Mouse (Mus musculus): ENCODE data around the gene Abhd16a. TPM values are rescaled to one million over a fixed set of nuclear protein-coding genes. Genes with fewer than 3 reads are reported as not detected.

Abhd16a gene
- polyA plus RNA-seq, 1 experiment from 2014 or later, result 83.3 TPM

- Histone ChIP-seq H3K9ac (no peak overlapping the region), H3K4me1 (no peaks in the 10 kb centered on the region), H3K4me2 (replicated peaks) (no peak overlapping the region), H3K9me3 (no peaks in the 10 kb centered on the region), H3K27me3 (no peaks in the 10 kb centered on the region), H3K27ac (no peak overlapping the region), H3K36me3 (peaks cover 93% of the 10 kb centered on the region), H3K4me3 (no peak overlapping the region)
- no peak for ATAC-seq (ENCODE audit: insufficient number of reproducible peaks, insufficient read depth, low FRiP score, low TSS enrichment)
- WGBS, result 84% methylated on average over 5 of the region's 5 CpGs
These were observed 57.1 kb downstream of the Abhd16a start for GRCm38 (mm10) chr17:35146139-35146538.

- Histone ChIP-seq H3K36me3 (peaks cover 93% of the 10 kb centered on the region), H3K4me2 (replicated peaks) (no peak overlapping the region), H3K4me3 (no peak overlapping the region), H3K27ac (no peak overlapping the region), H3K9me3 (no peaks in the 10 kb centered on the region), H3K4me1 (no peaks in the 10 kb centered on the region), H3K27me3 (no peaks in the 10 kb centered on the region), H3K9ac (no peak overlapping the region)
- no peak for ATAC-seq (ENCODE audit: insufficient number of reproducible peaks, insufficient read depth, low FRiP score, low TSS enrichment)
- WGBS, result 70% methylated on average over 3 of the region's 3 CpGs
These were observed 58.3 kb downstream of the Abhd16a start for GRCm38 (mm10) chr17:35147348-35147747.

GRCm38 (mm10) chr17:35147922-35148639 lies 59.0 kb downstream of the Abhd16a start:
- no peaks in the 10 kb centered on the region for H3K4me1 ChIP-seq
- no peak overlapping the region for H3K4me3 ChIP-seq
- WGBS, result 70% methylated on average over 5 of the region's 5 CpGs
- H3K9me3 ChIP-seq, result no peaks in the 10 kb centered on the region
- peaks cover 93% of the 10 kb centered on the region for H3K36me3 ChIP-seq
- H3K27me3 ChIP-seq, result no peaks in the 10 kb centered on the region
- ATAC-seq (ENCODE audit: insufficient number of reproducible peaks, insufficient read depth, low FRiP score, low TSS enrichment), result no peak
- H3K27ac ChIP-seq, result no peak overlapping the region
- no peak overlapping the region for H3K4me2 ChIP-seq (replicated peaks)
- H3K9ac ChIP-seq, result no peak overlapping the region

- H3K9ac ChIP-seq, result no peak overlapping the region
- peaks cover 93% of the 10 kb centered on the region for H3K36me3 ChIP-seq
- H3K4me1 ChIP-seq, result peaks cover 12% of the 10 kb centered on the region
- no peaks in the 10 kb centered on the region for H3K27me3 ChIP-seq
- no peak for ATAC-seq (ENCODE audit: insufficient number of reproducible peaks, insufficient read depth, low FRiP score, low TSS enrichment)
- H3K9me3 ChIP-seq, result no peaks in the 10 kb centered on the region
- no peak overlapping the region for H3K27ac ChIP-seq
- 92% methylated on average over 4 of the region's 4 CpGs for WGBS
- H3K4me2 ChIP-seq (replicated peaks), result no peak overlapping the region
- no peak overlapping the region for H3K4me3 ChIP-seq
These were observed 63.1 kb downstream of the Abhd16a start for GRCm38 (mm10) chr17:35152121-35152520.

Other genes with a start within 250 kb of the Abhd16a start
- gene Skiv2l, start 239.1 kb upstream of the Abhd16a start, polyA plus RNA-seq (2016; fragmentation: Nextera tagmentation; extraction: Ambion mirVana), result 61.6 and 64.3 TPM in 2 replicates
- 127 and 134 TPM in 2 replicates for gene Nelfe, start 238.9 kb upstream of the Abhd16a start, polyA plus RNA-seq (2016; fragmentation: Nextera tagmentation; extraction: Ambion mirVana)
- 1.1 and 1.7 TPM in 2 replicates for gene Cfb, start 226.7 kb upstream of the Abhd16a start, polyA plus RNA-seq (2016; fragmentation: Nextera tagmentation; extraction: Ambion mirVana)
- gene Zbtb12, start 209.8 kb upstream of the Abhd16a start, polyA plus RNA-seq (2016; fragmentation: Nextera tagmentation; extraction: Ambion mirVana), result 8.6 and 8.9 TPM in 2 replicates
- gene Gm20547, start 207.2 kb upstream of the Abhd16a start, polyA plus RNA-seq (2016; fragmentation: Nextera tagmentation; extraction: Ambion mirVana), result 0.31 TPM in 1 of 2 replicates, not detected in the other
- 1.2 and 2.5 TPM in 2 replicates for gene C2, start 191.0 kb upstream of the Abhd16a start, polyA plus RNA-seq (2016; fragmentation: Nextera tagmentation; extraction: Ambion mirVana)
- 111 and 121 TPM in 2 replicates for gene Ehmt2, start 190.8 kb upstream of the Abhd16a start, polyA plus RNA-seq (2016; fragmentation: Nextera tagmentation; extraction: Ambion mirVana)
- 0.29 TPM in 1 of 2 replicates, not detected in the other for gene Slc44a4, start 174.8 kb upstream of the Abhd16a start, polyA plus RNA-seq (2016; fragmentation: Nextera tagmentation; extraction: Ambion mirVana)
- 19.2 and 20.8 TPM in 2 replicates for gene Neu1, start 158.0 kb upstream of the Abhd16a start, polyA plus RNA-seq (2016; fragmentation: Nextera tagmentation; extraction: Ambion mirVana)
- 0.33 and 0.36 TPM in 2 replicates for gene Hspa1b, start 130.0 kb upstream of the Abhd16a start, polyA plus RNA-seq (2016; fragmentation: Nextera tagmentation; extraction: Ambion mirVana)
- gene Gm20481, start 119.4 kb upstream of the Abhd16a start, polyA plus RNA-seq (2016; fragmentation: Nextera tagmentation; extraction: Ambion mirVana), result not detected in 2 replicates
- gene Hspa1a, start 117.1 kb upstream of the Abhd16a start, polyA plus RNA-seq (2016; fragmentation: Nextera tagmentation; extraction: Ambion mirVana), result 4.2 and 4.9 TPM in 2 replicates
- gene Hspa1l, start 116.6 kb upstream of the Abhd16a start, polyA plus RNA-seq (2016; fragmentation: Nextera tagmentation; extraction: Ambion mirVana), result 0.84 and 0.99 TPM in 2 replicates
- gene Lsm2, start 107.4 kb upstream of the Abhd16a start, polyA plus RNA-seq (2016; fragmentation: Nextera tagmentation; extraction: Ambion mirVana), result 212 and 230 TPM in 2 replicates
- 150 and 160 TPM in 2 replicates for gene Vars, start 88.3 kb upstream of the Abhd16a start, polyA plus RNA-seq (2016; fragmentation: Nextera tagmentation; extraction: Ambion mirVana)
- 0.20 and 0.25 TPM in 2 replicates for gene Vwa7, start 72.7 kb upstream of the Abhd16a start, polyA plus RNA-seq (2016; fragmentation: Nextera tagmentation; extraction: Ambion mirVana)
- 8.7 and 9.5 TPM in 2 replicates for gene Sapcd1, start 61.2 kb upstream of the Abhd16a start, polyA plus RNA-seq (2016; fragmentation: Nextera tagmentation; extraction: Ambion mirVana)
- 3.7 and 4.2 TPM in 2 replicates for gene Msh5, start 42.5 kb upstream of the Abhd16a start, polyA plus RNA-seq (2016; fragmentation: Nextera tagmentation; extraction: Ambion mirVana)
- gene Clic1, start 39.3 kb upstream of the Abhd16a start, polyA plus RNA-seq (2016; fragmentation: Nextera tagmentation; extraction: Ambion mirVana), result 205 and 211 TPM in 2 replicates
- gene Ddah2, start 30.2 kb upstream of the Abhd16a start, polyA plus RNA-seq (2016; fragmentation: Nextera tagmentation; extraction: Ambion mirVana), result 471 and 492 TPM in 2 replicates
- gene Ly6g6c, start 23.9 kb upstream of the Abhd16a start, polyA plus RNA-seq (2016; fragmentation: Nextera tagmentation; extraction: Ambion mirVana), result not detected in 2 replicates
- gene Mpig6b, start 23.1 kb upstream of the Abhd16a start, polyA plus RNA-seq (2016; fragmentation: Nextera tagmentation; extraction: Ambion mirVana), result 0.61 and 0.99 TPM in 2 replicates
- gene Ly6g6e, start 12.4 kb upstream of the Abhd16a start, polyA plus RNA-seq (2016; fragmentation: Nextera tagmentation; extraction: Ambion mirVana), result 1.1 and 1.3 TPM in 2 replicates
- 0.68 TPM in 1 of 2 replicates, not detected in the other for gene Ly6g6d, start 11.2 kb upstream of the Abhd16a start, polyA plus RNA-seq (2016; fragmentation: Nextera tagmentation; extraction: Ambion mirVana)
- gene Ly6g6f, start 3.7 kb upstream of the Abhd16a start, polyA plus RNA-seq (2016; fragmentation: Nextera tagmentation; extraction: Ambion mirVana), result 0.27 and 0.65 TPM in 2 replicates
- gene Ly6g5c, start 19.0 kb downstream of the Abhd16a start, polyA plus RNA-seq (2016; fragmentation: Nextera tagmentation; extraction: Ambion mirVana), result not detected in 2 replicates
- 0.82 and 1.0 TPM in 2 replicates for gene Ly6g5b, start 26.2 kb downstream of the Abhd16a start, polyA plus RNA-seq (2016; fragmentation: Nextera tagmentation; extraction: Ambion mirVana)
- 22.4 and 25.5 TPM in 2 replicates for gene Gpank1, start 32.2 kb downstream of the Abhd16a start, polyA plus RNA-seq (2016; fragmentation: Nextera tagmentation; extraction: Ambion mirVana)
- 254 and 259 TPM in 2 replicates for gene Csnk2b, start 32.8 kb downstream of the Abhd16a start, polyA plus RNA-seq (2016; fragmentation: Nextera tagmentation; extraction: Ambion mirVana)
- 9.3 and 10.7 TPM in 2 replicates for gene D17H6S53E, start 37.1 kb downstream of the Abhd16a start, polyA plus RNA-seq (2016; fragmentation: Nextera tagmentation; extraction: Ambion mirVana)
- gene Apom, start 42.8 kb downstream of the Abhd16a start, polyA plus RNA-seq (2016; fragmentation: Nextera tagmentation; extraction: Ambion mirVana), result 0.46 and 0.49 TPM in 2 replicates
- 73.3 and 74.0 TPM in 2 replicates for gene Bag6, start 45.9 kb downstream of the Abhd16a start, polyA plus RNA-seq (2016; fragmentation: Nextera tagmentation; extraction: Ambion mirVana)
- gene Prrc2a, start 75.6 kb downstream of the Abhd16a start, polyA plus RNA-seq (2016; fragmentation: Nextera tagmentation; extraction: Ambion mirVana), result 225 and 230 TPM in 2 replicates
- 7.0 and 7.3 TPM in 2 replicates for gene Aif1, start 86.8 kb downstream of the Abhd16a start, polyA plus RNA-seq (2016; fragmentation: Nextera tagmentation; extraction: Ambion mirVana)
- 5.9 and 7.7 TPM in 2 replicates for gene Lst1, start 99.2 kb downstream of the Abhd16a start, polyA plus RNA-seq (2016; fragmentation: Nextera tagmentation; extraction: Ambion mirVana)
- gene Ltb, start 105.2 kb downstream of the Abhd16a start, polyA plus RNA-seq (2016; fragmentation: Nextera tagmentation; extraction: Ambion mirVana), result 0.95 and 0.98 TPM in 2 replicates
- gene Tnf, start 112.7 kb downstream of the Abhd16a start, polyA plus RNA-seq (2016; fragmentation: Nextera tagmentation; extraction: Ambion mirVana), result 0.15 and 0.25 TPM in 2 replicates
- gene Lta, start 116.1 kb downstream of the Abhd16a start, polyA plus RNA-seq (2016; fragmentation: Nextera tagmentation; extraction: Ambion mirVana), result 0.22 and 0.27 TPM in 2 replicates
- gene Gm16181, start 131.6 kb downstream of the Abhd16a start, polyA plus RNA-seq (2016; fragmentation: Nextera tagmentation; extraction: Ambion mirVana), result 1.0 TPM in 1 of 2 replicates, not detected in the other
- 4.5 and 5.5 TPM in 2 replicates for gene Atp6v1g2, start 144.4 kb downstream of the Abhd16a start, polyA plus RNA-seq (2016; fragmentation: Nextera tagmentation; extraction: Ambion mirVana)
- 13.0 and 13.3 TPM in 2 replicates for gene Nfkbil1, start 146.5 kb downstream of the Abhd16a start, polyA plus RNA-seq (2016; fragmentation: Nextera tagmentation; extraction: Ambion mirVana)
- gene Ddx39b, start 152.5 kb downstream of the Abhd16a start, polyA plus RNA-seq (2016; fragmentation: Nextera tagmentation; extraction: Ambion mirVana), result 572 and 587 TPM in 2 replicates
- gene H2-D1, start 173.5 kb downstream of the Abhd16a start, polyA plus RNA-seq (2016; fragmentation: Nextera tagmentation; extraction: Ambion mirVana), result 20.8 and 21.5 TPM in 2 replicates
- gene H2-Q1, start 231.1 kb downstream of the Abhd16a start, polyA plus RNA-seq (2016; fragmentation: Nextera tagmentation; extraction: Ambion mirVana), result not detected in 2 replicates